Mouse (Mus musculus) kidney, adult 2 months (tissue): ENCODE data around the gene Shmt1. TPM values are rescaled to one million over a fixed set of nuclear protein-coding genes. Genes with fewer than 3 reads are reported as not detected.
"Not testable (repeated sequence)": the region's sequence is repeated elsewhere in the genome, so short reads cannot be mapped to it uniquely, and the experiment has no call there.

Source experiments
- DNase-seq: peaks from one replicate; pipeline ENCODE4 v3.0.0; 2021
- H3K27ac ChIP-seq: fragments of 200-500 bp; 2 replicates; pipeline ENCODE4 v1.5.1; 2012; ENCODE audit warnings: low read depth, low read length, control low read depth, inconsistent platforms; ENCODE audit not compliant: insufficient read depth
- H3K27me3 ChIP-seq: fragments of 200-500 bp; replicated peaks from 2 replicates; pipeline ENCODE4 v1.6.1; 2012; ENCODE audit warnings: mild to moderate bottlenecking, moderate library complexity, low read length, inconsistent platforms; ENCODE audit not compliant: control insufficient read depth, insufficient read depth
- H3K36me3 ChIP-seq: fragments of 200-500 bp; 2 replicates; pipeline ENCODE4 v1.6.1; 2012; ENCODE audit warnings: mild to moderate bottlenecking, moderate library complexity, low read length, inconsistent platforms; ENCODE audit not compliant: control insufficient read depth, insufficient read depth
- H3K4me1 ChIP-seq: fragments of 200-500 bp; 2 replicates; pipeline ENCODE4 v1.6.1; 2011; ENCODE audit warnings: low read length; ENCODE audit not compliant: control insufficient read depth, insufficient read depth
- H3K4me3 ChIP-seq: fragments of 200-500 bp; 2 replicates; pipeline ENCODE4 v1.5.1; 2011; ENCODE audit warnings: mild to moderate bottlenecking, low read depth, low read length, control low read depth; ENCODE audit not compliant: insufficient read depth
- CTCF ChIP-seq: fragments of 200-500 bp; conservative IDR thresholded peaks from 2 replicates; pipeline ENCODE4 v1.5.1; 2011; ENCODE audit warnings: low read depth, mild to moderate bottlenecking, control low read depth, low read length, moderate library complexity, mixed read lengths; ENCODE audit not compliant: insufficient read depth, insufficient read length
- POLR2A ChIP-seq: fragments of 200-500 bp; IDR thresholded peaks from one replicate; pipeline ENCODE4 v1.6.1; 2011; ENCODE audit warnings: low read depth, low read length, control low read depth
- WGBS: fragments of 180-500 bp; shearing (Covaris S2); methylation state at CpG from one replicate; pipeline ENCODE4 v1.1.7; 2018; 5-methylcytosine and 5-hydroxymethylcytosine counted together
- polyA plus RNA-seq: library from polyadenylated mRNA; depleted of rRNA; stranded (reverse); fragments of >200 nt; gene quantifications from 2 replicates; pipeline ENCODE4 v1.2.3, GENCODE M21; 2012; rRNA removed

The Shmt1 gene
- polyA plus RNA-seq, result 108 and 120 TPM in 2 replicates

- H3K4me3 ChIP-seq, result peak within 1 kb of the TSS; percentile 63
Observed at GRCm38 (mm10) chr11:60811618-60812017, at the start of gene Shmt1. Gene Shmt1, minus strand, starts transcription at chr11:60811718.

GRCm38 (mm10) chr11:60856587-60856986 lies 45.1 kb upstream of the Shmt1 start:
- no peak for DNase-seq
- no peak overlapping the region for H3K4me3 ChIP-seq
- 44% methylated on average over 3 of the region's 3 CpGs for WGBS
- H3K27me3 ChIP-seq, result no peaks in the 10 kb centered on the region
- H3K4me1 ChIP-seq, result no peaks in the 10 kb centered on the region
- no peak overlapping the region for H3K27ac ChIP-seq
- TF ChIP-seq POLR2A (no peak), CTCF (no peak)
- H3K36me3 ChIP-seq, result no peaks in the 10 kb centered on the region; the same call in 1 of the 2 replicates

More at GRCm38 (mm10) chr11:60811618-60812017, at the start of gene Shmt1:
- H3K27ac ChIP-seq, result peak within 1 kb of the TSS; percentile 95
- peaks cover 21% of the 10 kb centered on the region for H3K4me1 ChIP-seq
- 32% methylated on average over 6 of the region's 6 CpGs for WGBS
- H3K27me3 ChIP-seq, DNase-seq, H3K36me3 ChIP-seq: not testable (repeated sequence)

GRCm38 (mm10) chr11:60845415-60845814 lies 33.9 kb upstream of the Shmt1 start:
- Histone ChIP-seq H3K27me3 (no peaks in the 10 kb centered on the region), H3K36me3 (no peaks in the 10 kb centered on the region), H3K27ac (no peak overlapping the region), H3K4me1 (0 out of 2 replicates have a peak, but pooled peaks cover 3% of the 10 kb centered on the region), H3K4me3 (no peak overlapping the region)
- DNase-seq, result no peak
- TF ChIP-seq CTCF, result no peak
- no peak for TF ChIP-seq POLR2A
- 53% methylated on average over 5 of the region's 5 CpGs for WGBS

- Histone ChIP-seq H3K4me3 (no peak overlapping the region), H3K36me3 (no peaks in the 10 kb centered on the region), H3K27ac (no peak overlapping the region), H3K4me1 (0 out of 2 replicates have a peak, but pooled peaks cover 5% of the 10 kb centered on the region), H3K27me3 (no peaks in the 10 kb centered on the region)
- no peak for DNase-seq
- 88% methylated on average over 5 of the region's 5 CpGs for WGBS
- TF ChIP-seq CTCF, result no peak
- no peak for TF ChIP-seq POLR2A
Observed at GRCm38 (mm10) chr11:60843412-60843811, 31.9 kb upstream of the Shmt1 start.

GRCm38 (mm10) chr11:60841467-60842200 lies 30.1 kb upstream of the Shmt1 start:
- no peak overlapping the region for H3K27ac ChIP-seq
- TF ChIP-seq POLR2A (no peak), CTCF (no peak)
- H3K27me3 ChIP-seq, result no peaks in the 10 kb centered on the region
- H3K4me3 ChIP-seq, result no peak overlapping the region
- no peak for DNase-seq
- 81% methylated on average over 12 of the region's 12 CpGs for WGBS
- H3K4me1 ChIP-seq, result 0 out of 2 replicates have a peak, but pooled peaks cover 10% of the 10 kb centered on the region
- no peaks in the 10 kb centered on the region for H3K36me3 ChIP-seq

- 0 out of 2 replicates have a peak, but pooled peaks cover 7% of the 10 kb centered on the region for H3K4me1 ChIP-seq
- peak; percentile 65 for DNase-seq
- H3K27me3 ChIP-seq, result no peaks in the 10 kb centered on the region
- H3K4me3 ChIP-seq, result no peak overlapping the region
- 55% methylated on average over 10 of the region's 10 CpGs for WGBS
- no peak for TF ChIP-seq POLR2A
- TF ChIP-seq CTCF, result no peak
- H3K27ac ChIP-seq, result no peak overlapping the region
- H3K36me3 ChIP-seq, result no peaks in the 10 kb centered on the region
Observed at GRCm38 (mm10) chr11:60837644-60838406, 26.3 kb upstream of the Shmt1 start.

GRCm38 (mm10) chr11:60836897-60837296 lies 25.4 kb upstream of the Shmt1 start:
- H3K27ac ChIP-seq, result no peak overlapping the region
- no peaks in the 10 kb centered on the region for H3K27me3 ChIP-seq
- no peaks in the 10 kb centered on the region for H3K36me3 ChIP-seq
- H3K4me1 ChIP-seq, result 0 out of 2 replicates have a peak, but pooled peaks cover 7% of the 10 kb centered on the region
- DNase-seq, result no peak
- H3K4me3 ChIP-seq, result no peak overlapping the region
- 94% methylated on average over 6 of the region's 6 CpGs for WGBS
- no peak for TF ChIP-seq CTCF
- no peak for TF ChIP-seq POLR2A
